Mouse (Mus musculus) heart, adult 8-10 months (tissue): Measurements from ENCODE around the gene Vsir. TPM values are rescaled to one million over a fixed set of nuclear protein-coding genes. Genes with fewer than 3 reads are reported as not detected.

Experiments used
- DNase-seq: peaks from one replicate; pipeline ENCODE4 v3.0.0; 2022; ENCODE audit warnings: low spot score
- total RNA-seq, 4 experiments: library from RNA; stranded (reverse); gene quantifications; 2 replicates each; pipeline ENCODE4 v1.2.4; 2022

Gene Vsir
- total RNA-seq, result 10 to 100 TPM; 11.2 to 19.9 (median 15.0) TPM

DNA sequence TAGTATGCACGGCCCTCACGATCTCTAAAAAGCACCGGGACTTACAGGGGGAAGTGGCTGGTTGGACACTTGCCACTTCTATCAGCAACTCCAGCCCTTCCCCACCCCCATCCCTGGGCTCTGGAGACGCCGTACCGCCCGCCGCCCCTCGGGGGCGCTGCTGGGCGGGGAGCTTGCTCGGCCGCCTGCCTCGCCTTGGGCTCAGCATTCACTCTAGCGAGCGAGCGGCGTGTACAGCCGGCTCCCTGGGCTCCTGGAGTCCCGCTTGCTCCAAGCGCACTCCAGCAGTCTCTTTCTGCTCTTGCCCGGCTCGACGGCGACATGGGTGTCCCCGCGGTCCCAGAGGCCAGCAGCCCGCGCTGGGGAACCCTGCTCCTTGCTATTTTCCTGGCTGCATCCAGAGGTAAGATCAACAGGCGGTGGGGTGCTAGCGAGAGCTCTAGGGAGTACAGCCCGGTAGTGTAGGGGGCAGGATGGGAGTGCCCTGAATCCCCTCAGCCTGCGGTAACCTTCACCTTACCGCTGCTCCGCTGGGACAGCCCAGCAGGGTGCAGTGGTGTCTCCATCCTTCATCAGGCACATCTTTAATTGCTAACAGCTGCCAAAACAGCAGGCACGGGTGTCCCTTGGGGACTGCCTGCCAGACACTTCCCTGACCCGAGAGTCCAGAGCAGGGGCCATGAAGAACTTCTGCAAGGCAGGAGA lies at the start of gene Vsir:
Gene Vsir, plus strand, starts transcription at position 151 of the 705 bp plus-strand sequence.
- peak; percentile 86 for DNase-seq

DNA sequence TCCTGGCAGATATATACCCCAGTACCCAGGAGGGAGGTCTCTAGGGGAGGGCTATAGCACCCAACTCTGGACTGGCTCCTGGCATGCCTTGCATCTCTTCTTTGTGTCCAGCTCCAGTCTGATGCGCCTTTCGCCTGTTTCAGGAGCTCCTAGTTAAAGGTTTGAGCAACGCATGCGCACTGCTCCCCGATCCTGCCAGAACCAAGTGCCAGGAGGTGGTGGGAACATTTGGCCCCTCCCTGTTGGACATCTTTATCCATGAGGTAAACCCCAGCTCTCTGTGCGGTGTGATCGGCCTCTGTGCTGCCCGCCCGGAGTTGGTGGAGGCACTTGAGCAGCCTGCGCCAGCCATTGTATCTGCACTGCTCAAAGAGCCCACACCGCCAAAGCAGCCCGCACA lies 47.0 kb upstream of the Vsir start:
- DNase-seq, result no peak

DNA sequence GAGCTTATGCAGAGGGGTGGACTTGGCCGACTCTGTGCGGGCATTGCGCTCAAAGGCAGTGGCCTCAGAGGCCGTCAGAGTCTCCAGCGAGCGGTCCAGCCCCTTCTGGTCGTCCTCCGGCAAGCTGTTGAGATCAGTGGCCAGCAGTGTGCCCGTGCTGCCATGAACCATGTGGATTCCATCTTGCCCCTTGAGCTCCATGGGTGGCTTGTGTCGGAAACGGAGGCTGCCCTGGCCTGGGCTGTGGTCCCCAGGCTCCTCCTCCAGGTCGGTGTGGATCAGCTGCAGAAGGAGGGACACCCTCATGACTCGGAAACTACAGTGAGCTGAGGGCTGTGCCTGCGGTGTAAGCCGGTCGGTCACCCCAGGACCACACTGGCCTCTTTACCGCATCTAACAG lies 43.2 kb upstream of the Vsir start:
- no peak for DNase-seq

DNA sequence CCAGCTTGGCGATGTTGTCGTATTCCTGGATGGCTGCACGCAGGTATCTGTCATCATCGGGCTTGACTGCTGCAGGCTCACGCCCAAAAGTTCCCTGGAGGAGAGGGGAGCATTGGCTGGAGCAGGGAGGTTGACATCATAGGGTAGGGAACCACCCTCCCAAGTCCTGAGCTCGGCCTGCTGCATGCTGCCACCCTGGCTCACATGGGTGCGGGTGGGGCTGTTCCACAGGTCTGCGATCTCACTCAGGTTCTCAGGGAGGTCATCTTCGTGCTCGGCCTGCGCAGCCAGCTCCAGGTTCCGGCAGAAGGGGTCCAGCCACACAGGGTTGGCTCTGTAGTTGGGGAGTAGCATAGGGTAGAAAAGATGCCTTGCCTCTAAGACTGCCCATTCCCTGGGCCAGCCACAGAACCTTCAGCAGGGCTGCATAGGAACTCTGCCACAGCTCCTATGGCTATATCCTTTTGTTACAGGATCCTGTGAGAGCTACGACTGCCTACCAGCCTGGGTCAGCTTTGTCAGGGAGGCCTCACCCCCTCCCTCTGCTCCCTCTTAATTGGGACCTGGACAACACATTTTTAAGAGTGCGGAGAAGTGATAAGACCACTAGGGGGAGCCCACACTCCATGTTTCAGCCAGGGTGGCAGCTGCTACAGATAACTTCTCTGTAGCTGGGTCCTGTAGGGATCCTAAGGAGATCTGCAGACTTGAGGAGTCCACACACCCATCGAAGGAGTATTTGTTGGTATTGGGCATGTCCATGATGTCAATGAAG lies 41.6 kb upstream of the Vsir start:
- DNase-seq, result peak; percentile 77

- no peak for DNase-seq
Measured at GRCm38 (mm10) chr10:60310629-60311028, 36.0 kb upstream of the Vsir start.

- no peak for DNase-seq
Measured at GRCm38 (mm10) chr10:60313606-60314005, 33.0 kb upstream of the Vsir start.

DNA sequence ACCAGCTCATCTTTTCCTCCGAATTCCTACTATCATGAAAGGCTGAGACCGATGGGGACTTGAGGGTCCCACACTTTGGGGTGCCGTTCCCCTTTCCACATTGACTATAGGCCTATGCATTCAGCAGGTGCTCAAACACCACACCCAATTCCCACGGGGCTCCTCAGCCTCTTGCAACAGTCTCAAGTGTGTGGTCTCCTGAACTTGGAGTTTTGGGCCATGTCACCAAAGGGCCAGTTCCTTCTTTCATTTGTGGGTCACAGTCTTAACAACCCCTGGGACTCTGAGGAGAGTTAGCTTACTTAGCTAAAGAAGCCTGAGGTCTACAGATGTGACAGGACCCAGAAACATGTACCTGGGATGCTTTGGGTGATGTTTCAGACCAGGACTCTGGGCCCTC lies 30.5 kb upstream of the Vsir start:
- DNase-seq, result no peak

DNA sequence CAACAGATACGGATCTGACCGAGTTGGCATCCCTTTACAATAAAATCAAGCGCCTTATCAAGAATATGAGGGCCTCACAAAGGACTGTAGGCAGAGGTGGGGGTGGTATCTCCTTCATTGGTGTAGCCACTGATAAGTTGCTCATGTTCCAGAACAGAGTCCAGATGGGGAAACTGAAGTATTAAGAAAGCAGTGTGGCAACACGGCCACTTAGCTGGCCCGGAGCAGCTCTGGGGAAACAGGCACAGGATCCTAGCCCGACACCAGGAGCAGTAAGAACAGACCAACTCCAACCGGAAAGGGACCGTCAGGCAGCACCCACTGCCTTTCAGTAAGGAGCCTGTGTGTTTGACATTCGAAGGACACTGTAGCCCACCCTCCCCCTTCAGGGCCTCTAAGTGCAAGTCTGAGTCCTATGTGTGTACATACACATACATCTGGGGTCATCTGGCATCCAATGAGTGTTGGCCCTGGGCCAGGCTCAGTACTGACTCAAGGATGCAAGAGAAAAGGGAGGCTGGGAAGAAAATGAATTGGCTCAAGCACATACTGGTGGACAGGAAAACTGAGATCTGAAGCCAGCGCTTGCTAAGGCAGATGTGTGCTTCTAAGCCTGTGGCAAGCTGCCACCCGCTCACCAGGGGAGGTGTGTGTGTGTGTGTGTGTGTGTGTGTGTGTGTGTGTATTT lies 17.5 kb upstream of the Vsir start:
- DNase-seq, result no peak

- no peak for DNase-seq
Measured at GRCm38 (mm10) chr10:60334583-60334982, 12.1 kb upstream of the Vsir start.

DNA sequence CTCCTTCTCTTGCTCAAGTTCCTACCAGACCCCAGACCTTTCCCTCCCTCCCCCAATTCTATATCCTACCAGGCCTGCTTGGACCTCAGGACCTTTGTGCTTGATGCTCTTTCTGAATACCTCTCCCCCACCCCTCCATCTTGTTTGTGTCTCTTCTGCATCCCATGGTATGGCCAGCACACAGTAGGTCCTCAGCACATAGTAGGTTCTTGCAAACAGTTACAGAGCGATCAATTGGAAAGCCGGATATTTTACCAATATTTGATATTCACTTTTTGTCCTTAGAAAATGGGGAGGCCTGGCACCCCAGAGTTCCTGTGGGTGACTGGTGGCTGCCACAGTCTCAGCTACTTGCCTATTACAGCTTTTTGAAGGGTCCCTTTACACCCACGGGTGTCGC lies 11.6 kb upstream of the Vsir start:
- DNase-seq, result no peak

DNA sequence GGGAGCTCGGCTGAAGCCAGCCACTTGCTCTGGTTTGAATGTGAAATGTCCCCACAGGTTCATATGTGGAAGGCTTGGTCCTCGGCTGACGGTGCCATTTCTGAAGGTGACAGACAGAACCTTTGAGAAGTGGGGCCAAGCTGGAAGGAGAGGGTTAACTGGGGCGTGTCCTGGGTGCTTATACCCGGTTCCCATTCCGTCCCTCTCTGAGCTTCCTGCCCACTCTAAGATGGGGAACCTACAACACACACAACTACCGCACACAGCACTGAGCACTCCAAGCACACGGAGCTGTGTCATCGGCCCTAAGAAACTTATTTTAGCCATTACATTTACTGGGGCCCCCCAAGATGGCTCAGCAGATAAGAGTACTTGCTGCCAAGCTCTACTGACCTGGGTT lies 5.1 kb upstream of the Vsir start:
- DNase-seq, result no peak

DNA sequence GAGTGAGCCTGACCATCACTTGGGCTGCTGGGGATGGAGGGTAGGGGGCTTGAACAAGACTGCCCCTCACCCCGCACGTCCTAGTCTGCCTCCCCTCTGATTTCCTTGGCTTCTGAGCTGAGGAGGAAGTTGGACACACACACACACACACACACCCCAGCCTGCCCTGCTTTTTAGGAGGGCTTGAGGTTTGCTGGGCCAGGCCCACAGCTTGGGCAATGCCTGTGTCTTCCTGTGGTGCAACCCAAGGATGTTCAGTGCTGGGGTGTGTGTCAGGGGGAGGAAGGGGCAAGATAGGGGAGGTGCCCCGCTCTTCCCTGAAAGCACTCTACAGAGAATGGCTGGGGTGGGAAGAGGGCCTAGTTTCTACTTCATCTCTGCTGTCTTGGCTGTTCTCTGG lies 2.5 kb upstream of the Vsir start:
- no peak for DNase-seq

DNA sequence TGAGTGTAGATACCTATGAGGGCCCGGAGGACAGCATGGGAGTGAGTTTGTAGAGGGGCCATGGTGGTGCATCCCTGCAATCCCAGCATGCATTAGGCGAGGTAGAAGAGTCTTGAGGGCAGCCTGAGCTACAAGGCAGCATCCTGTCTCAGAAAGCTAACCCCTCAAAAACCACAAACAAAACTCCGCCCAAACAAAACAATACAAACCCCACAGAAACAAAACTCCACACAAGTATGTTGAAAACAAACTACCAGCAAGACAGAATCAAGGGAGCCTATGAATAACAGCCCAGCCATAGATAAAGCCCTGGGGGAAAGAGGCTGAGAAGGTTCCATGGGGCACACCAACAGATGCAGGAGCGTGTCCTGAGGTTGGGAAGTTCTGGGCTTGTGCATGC lies 595 bp upstream of the Vsir start:
- DNase-seq, result no peak

GRCm38 (mm10) chr10:60347768-60348610 lies 1.3 kb downstream of the Vsir start:
- DNase-seq, result no peak

DNA sequence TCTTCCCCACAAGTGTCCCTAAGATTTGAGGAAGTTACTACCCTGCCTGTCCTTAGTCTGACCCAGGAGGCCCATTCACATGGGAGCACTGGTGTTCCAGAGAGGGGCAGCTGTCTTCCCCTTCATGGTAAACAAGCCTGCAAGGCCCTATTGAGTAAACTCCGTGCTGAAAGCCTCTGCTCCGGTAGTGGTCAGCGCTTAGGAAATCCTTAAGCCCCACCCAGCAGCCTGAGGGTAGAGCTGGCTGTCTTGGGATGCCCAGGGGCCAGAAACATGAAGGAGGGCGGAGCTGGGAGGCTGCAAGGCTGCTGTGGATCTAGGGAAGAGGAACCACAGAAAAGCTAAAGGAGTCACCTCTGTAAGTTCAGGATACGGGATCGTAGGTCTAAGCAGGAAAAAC lies 2.4 kb downstream of the Vsir start:
- peak; percentile 83 for DNase-seq

GRCm38 (mm10) chr10:60349644-60350043 lies 3.0 kb downstream of the Vsir start:
- DNase-seq, result no peak

- no peak for DNase-seq
Measured at GRCm38 (mm10) chr10:60350077-60350804, 3.6 kb downstream of the Vsir start.

GRCm38 (mm10) chr10:60350805-60351167 lies 4.1 kb downstream of the Vsir start:
- peak; percentile 93 for DNase-seq

- no peak for DNase-seq
Measured at GRCm38 (mm10) chr10:60351248-60351647, 4.6 kb downstream of the Vsir start.

GRCm38 (mm10) chr10:60351761-60352455 lies 5.3 kb downstream of the Vsir start:
- peak; percentile 88 for DNase-seq
